Mouse (Mus musculus): ENCODE measurements at regions not wholly inside any gene's neighbourhood (a gene's known extent, or its start where the extent isn't known, plus 50 kb on each side); places are given as distances from the start of the nearest gene placed in this dataset.

GRCm38 (mm10) chr13:33558927-33559326 lies 74.3 kb downstream of the Serpinb9g start:
- H3K27ac ChIP-seq (replicated peaks): no peak overlapping the region
- no peak overlapping the region for H3K4me3 ChIP-seq
- H3K27me3 ChIP-seq (ENCODE audit: low read depth, poor library complexity, severe bottlenecking): no peaks in the 10 kb centered on the region
- 90% methylated on average over 2 of the region's 2 CpGs for WGBS
- peaks cover 77% of the 10 kb centered on the region for H3K9me3 ChIP-seq (replicated peaks)
- no peak for DNase-seq (ENCODE audit: low spot score)
- H3K36me3 ChIP-seq: no peaks in the 10 kb centered on the region
- no peaks in the 10 kb centered on the region for H3K4me1 ChIP-seq

DNA sequence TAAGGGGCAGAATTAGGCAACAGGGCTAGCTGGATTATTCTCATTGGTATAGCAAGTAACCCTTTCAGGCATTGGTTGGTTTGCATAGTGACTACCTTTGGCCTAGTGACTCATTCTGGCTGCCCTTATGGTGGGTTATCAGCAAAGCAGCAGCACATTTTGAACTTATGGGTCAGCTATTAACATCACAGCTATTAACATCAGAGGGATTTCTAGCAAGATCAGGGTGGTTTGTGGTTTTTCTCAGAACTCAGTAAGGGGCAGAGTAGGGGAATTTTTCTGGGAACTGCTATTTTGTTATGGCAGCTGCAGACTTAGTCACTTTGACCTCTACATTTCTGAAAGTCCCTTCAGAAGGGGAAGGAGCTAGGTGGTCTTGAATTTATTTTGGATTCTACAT lies 75.1 kb downstream of the Serpinb9g start:
- no peaks in the 10 kb centered on the region for H3K4me1 ChIP-seq
- H3K4me3 ChIP-seq: no peak overlapping the region
- H3K27ac ChIP-seq (replicated peaks): no peak overlapping the region
- no peaks in the 10 kb centered on the region for H3K27me3 ChIP-seq (ENCODE audit: low read depth, poor library complexity, severe bottlenecking)
- no peak for DNase-seq (ENCODE audit: low spot score)
- H3K36me3 ChIP-seq: no peaks in the 10 kb centered on the region
- H3K9me3 ChIP-seq (replicated peaks): peaks cover 77% of the 10 kb centered on the region

- no peaks in the 10 kb centered on the region for H3K4me1 ChIP-seq
- no peak overlapping the region for H3K27ac ChIP-seq (replicated peaks)
- DNase-seq (ENCODE audit: low spot score): no peak
- H3K4me3 ChIP-seq: no peak overlapping the region
- no peaks in the 10 kb centered on the region for H3K36me3 ChIP-seq
- H3K27me3 ChIP-seq (ENCODE audit: low read depth, poor library complexity, severe bottlenecking): no peaks in the 10 kb centered on the region
- 70% methylated on average over 3 of the region's 3 CpGs for WGBS
- peaks cover 80% of the 10 kb centered on the region for H3K9me3 ChIP-seq (replicated peaks)
These were observed 77.0 kb downstream of the Serpinb9g start for GRCm38 (mm10) chr13:33561625-33562024.

DNA sequence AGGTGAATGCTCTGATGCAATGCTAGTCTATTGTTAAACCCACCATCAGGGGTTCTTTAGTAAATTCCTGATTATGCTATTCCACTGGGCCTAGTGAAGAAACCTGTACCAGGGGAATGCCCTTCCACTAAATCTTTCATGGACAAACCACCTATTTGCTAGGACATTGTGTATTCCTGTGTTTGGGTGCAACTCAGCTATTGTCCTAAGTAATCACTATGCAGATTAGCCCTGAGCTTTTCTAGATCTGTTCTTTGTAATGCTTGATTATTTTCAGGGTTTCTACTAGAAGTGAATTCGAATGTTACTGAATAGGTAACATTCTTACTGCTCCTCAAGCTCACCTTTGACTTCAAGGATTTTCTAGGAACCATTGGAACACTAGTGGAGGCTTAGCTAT lies 78.3 kb downstream of the Serpinb9g start:
- peaks cover 90% of the 10 kb centered on the region for H3K9me3 ChIP-seq (replicated peaks)
- no peaks in the 10 kb centered on the region for H3K27me3 ChIP-seq (ENCODE audit: low read depth, poor library complexity, severe bottlenecking)
- no peaks in the 10 kb centered on the region for H3K4me1 ChIP-seq
- no peak for DNase-seq (ENCODE audit: low spot score)
- WGBS: 49% methylated on average over 1 of the region's 1 CpGs
- no peak overlapping the region for H3K4me3 ChIP-seq
- no peaks in the 10 kb centered on the region for H3K36me3 ChIP-seq
- no peak overlapping the region for H3K27ac ChIP-seq (replicated peaks)

- Histone ChIP-seq H3K9me3 (replicated peaks) (peaks cover 90% of the 10 kb centered on the region), H3K4me3 (no peak overlapping the region), H3K36me3 (no peaks in the 10 kb centered on the region), H3K27ac (replicated peaks) (no peak overlapping the region), H3K4me1 (no peaks in the 10 kb centered on the region), H3K27me3 (ENCODE audit: low read depth, poor library complexity, severe bottlenecking) (no peaks in the 10 kb centered on the region)
- WGBS: 55% methylated on average over 1 of the region's 1 CpGs
- DNase-seq (ENCODE audit: low spot score): no peak
These were observed 78.8 kb downstream of the Serpinb9g start for GRCm38 (mm10) chr13:33563366-33563765.

- H3K4me3 ChIP-seq: no peak overlapping the region
- peaks cover 83% of the 10 kb centered on the region for H3K9me3 ChIP-seq (replicated peaks)
- 79% methylated on average over 4 of the region's 4 CpGs for WGBS
- no peak for DNase-seq (ENCODE audit: low spot score)
- no peaks in the 10 kb centered on the region for H3K36me3 ChIP-seq
- no peaks in the 10 kb centered on the region for H3K27me3 ChIP-seq (ENCODE audit: low read depth, poor library complexity, severe bottlenecking)
- no peaks in the 10 kb centered on the region for H3K4me1 ChIP-seq
- no peak overlapping the region for H3K27ac ChIP-seq (replicated peaks)
These were observed 83.3 kb downstream of the Serpinb9g start for GRCm38 (mm10) chr13:33567915-33568314.

DNA sequence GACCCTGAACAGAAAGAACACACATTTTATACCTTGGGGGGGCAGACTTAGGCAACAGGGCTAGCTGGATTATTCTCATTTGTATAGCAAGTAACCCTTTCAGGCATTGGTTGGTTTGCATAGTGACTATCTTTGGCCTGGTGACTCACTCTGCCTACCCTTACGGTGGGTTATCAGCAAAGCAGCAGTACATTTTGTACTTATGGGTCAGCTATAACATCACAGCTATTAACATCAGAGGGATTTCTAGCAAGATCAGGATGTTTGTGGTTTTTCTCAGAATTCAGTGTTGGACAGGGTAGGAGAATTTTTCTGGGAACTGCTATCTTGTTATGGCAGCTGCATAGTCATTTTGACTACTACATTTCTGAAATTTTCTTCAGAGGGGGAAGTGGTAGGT lies 84.7 kb downstream of the Serpinb9g start:
- Histone ChIP-seq H3K27ac (replicated peaks) (no peak overlapping the region), H3K9me3 (replicated peaks) (peaks cover 78% of the 10 kb centered on the region), H3K36me3 (no peaks in the 10 kb centered on the region), H3K27me3 (ENCODE audit: low read depth, poor library complexity, severe bottlenecking) (no peaks in the 10 kb centered on the region), H3K4me1 (no peaks in the 10 kb centered on the region), H3K4me3 (no peak overlapping the region)
- 94% methylated on average over 1 of the region's 1 CpGs for WGBS
- DNase-seq (ENCODE audit: low spot score): no peak

GRCm38 (mm10) chr13:33570836-33571235 lies 86.2 kb downstream of the Serpinb9g start:
- Histone ChIP-seq H3K4me3 (no peak overlapping the region), H3K27ac (replicated peaks) (no peak overlapping the region), H3K27me3 (ENCODE audit: low read depth, poor library complexity, severe bottlenecking) (no peaks in the 10 kb centered on the region), H3K9me3 (replicated peaks) (peaks cover 68% of the 10 kb centered on the region), H3K36me3 (no peaks in the 10 kb centered on the region), H3K4me1 (no peaks in the 10 kb centered on the region)
- no peak for DNase-seq (ENCODE audit: low spot score)
- WGBS: 89% methylated on average over 2 of the region's 2 CpGs

DNA sequence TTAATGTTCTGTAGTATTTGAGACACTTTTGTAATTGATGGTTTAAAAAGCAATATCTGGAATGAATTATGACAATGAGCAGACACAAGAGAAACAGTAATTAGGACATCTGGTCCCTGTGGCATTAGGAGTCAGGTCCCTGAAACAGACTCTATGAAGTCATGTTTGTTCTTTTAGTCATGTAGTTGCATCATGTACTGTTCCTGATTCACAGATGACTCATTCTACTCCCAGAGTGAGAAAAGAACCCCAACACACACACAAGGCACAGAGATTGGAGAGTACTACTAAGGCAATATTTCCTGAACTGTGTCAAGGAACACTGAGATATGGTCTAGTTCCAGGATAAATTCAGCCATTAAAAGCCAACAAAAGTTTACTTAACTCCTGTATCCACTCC lies 75.1 kb upstream of the Serpinb6d start:
- no peak for DNase-seq (ENCODE audit: low spot score)
- Histone ChIP-seq H3K4me1 (no peaks in the 10 kb centered on the region), H3K36me3 (no peaks in the 10 kb centered on the region), H3K27ac (replicated peaks) (no peak overlapping the region), H3K9me3 (replicated peaks) (peaks cover 52% of the 10 kb centered on the region), H3K27me3 (ENCODE audit: low read depth, poor library complexity, severe bottlenecking) (no peaks in the 10 kb centered on the region), H3K4me3 (no peak overlapping the region)

All from midbrain, embryonic 10.5 days (tissue).